In the genomic region with DNA sequence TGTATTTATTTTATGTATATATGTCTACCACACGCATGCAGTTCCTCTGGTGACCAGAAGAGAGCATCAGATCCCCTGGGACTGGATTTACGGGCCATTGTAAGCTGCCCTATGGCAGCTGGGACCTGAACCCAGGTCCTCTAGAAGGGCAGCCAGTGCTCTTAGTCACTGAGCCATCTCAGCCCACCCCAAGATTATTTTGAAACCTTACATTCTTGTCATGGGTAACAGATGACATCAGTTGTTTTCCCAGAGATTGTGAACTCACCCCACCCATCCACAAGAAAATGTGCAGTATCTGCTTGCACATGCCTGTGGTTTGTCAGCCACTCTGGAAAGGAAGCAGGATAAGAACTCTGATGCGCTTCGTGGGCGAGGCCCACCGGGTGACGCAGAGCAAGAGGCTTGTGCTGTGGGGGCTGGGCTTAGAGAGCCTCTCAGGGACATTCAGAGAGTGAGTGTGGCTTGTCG, we compare ENCODE assay signal across 9 mouse cellular contexts. TPM values are rescaled to one million over a fixed set of nuclear protein-coding genes. Genes with fewer than 3 reads are reported as not detected.
DNase-seq lines count a peak whose midpoint lies in the region; ATAC-seq and TF ChIP-seq lines count a peak whose summit lies in the region.
"Had no signal": no experiment of that assay in that cellular context is flagged by ENCODE, and none has a peak within 500 bp of the region (broad histone marks: within the 10 kb centered on the region; RNA-seq: fewer than 3 reads in every experiment).

No protein-coding gene starts in this region.

- no peak for ATAC-seq in hindbrain, postnatal 0 days
- ATAC-seq in hindbrain, embryonic 13.5 days (ENCODE audit: low FRiP score), result no peak
- peak; percentile 68; the same call in 1 of the 2 replicates for ATAC-seq in heart, embryonic 11.5 days (replicated peaks; ENCODE audit: insufficient number of reproducible peaks, low FRiP score, low TSS enrichment)
- ATAC-seq in liver, postnatal 0 days, result peak; percentile 84
- no peak for ATAC-seq in inflammation-experienced regulatory T-cells, adult 6 months

- peaks cover 22% of the 10 kb centered on the region; the same call in 1 of the 2 replicates for H3K36me3 ChIP-seq in hindbrain, postnatal 0 days (ENCODE audit: insufficient read depth, low read length)
- H3K36me3 ChIP-seq in hindbrain, embryonic 13.5 days, result peaks cover 75% of the 10 kb centered on the region
- peaks cover 41% of the 10 kb centered on the region for H3K36me3 ChIP-seq in heart, embryonic 11.5 days (ENCODE audit: control insufficient read depth, insufficient read depth, low read length)
- H3K36me3 ChIP-seq in liver, postnatal 0 days (replicated peaks; ENCODE audit: insufficient read depth, low read length), result peaks cover 36% of the 10 kb centered on the region
- H3K36me3 ChIP-seq: G1E had no signal

- H3K4me2 ChIP-seq in hindbrain, postnatal 0 days (ENCODE audit: low read depth, low read length), result no peak overlapping the region
- no peak overlapping the region for H3K4me2 ChIP-seq in hindbrain, embryonic 13.5 days
- no peak overlapping the region for H3K4me2 ChIP-seq in heart, embryonic 11.5 days
- no peak overlapping the region for H3K4me2 ChIP-seq in liver, postnatal 0 days (ENCODE audit: low read depth, low read length)

- no peaks in the 10 kb centered on the region for H3K27me3 ChIP-seq in hindbrain, postnatal 0 days (ENCODE audit: insufficient read depth, low read length)
- no peaks in the 10 kb centered on the region for H3K27me3 ChIP-seq in hindbrain, embryonic 13.5 days
- H3K27me3 ChIP-seq in heart, embryonic 11.5 days (ENCODE audit: control insufficient read depth, insufficient read depth, low read length), result no peaks in the 10 kb centered on the region
- H3K27me3 ChIP-seq in liver, postnatal 0 days (ENCODE audit: insufficient read depth, low read length), result no peaks in the 10 kb centered on the region

- no peak for DNase-seq in hindbrain, postnatal 0 days (ENCODE audit: low spot score)
- peak; percentile 85 for DNase-seq in MEL-GATA-1-ER (ENCODE audit: extremely low read depth, low read depth)
- DNase-seq in liver, postnatal 0 days, result peak; percentile 54
- no peak for DNase-seq in adipocyte (ENCODE audit: low spot score)
- DNase-seq in left cerebral cortex, adult 11 months (ENCODE audit: low spot score), result no peak

- 82% methylated on average over 8 of the region's 8 CpGs for WGBS in hindbrain, postnatal 0 days
- WGBS in hindbrain, embryonic 13.5 days, result 86% methylated on average over 8 of the region's 8 CpGs
- WGBS in heart, embryonic 11.5 days (ENCODE audit: insufficient replicate concordance), result 33% methylated on average over 8 of the region's 8 CpGs
- WGBS in liver, postnatal 0 days (ENCODE audit: insufficient replicate concordance), result 36% methylated on average over 8 of the region's 8 CpGs

- H3K4me3 ChIP-seq in hindbrain, postnatal 0 days (ENCODE audit: low read length), result no peak overlapping the region
- no peak overlapping the region for H3K4me3 ChIP-seq in hindbrain, embryonic 13.5 days
- H3K4me3 ChIP-seq in heart, embryonic 11.5 days (ENCODE audit: low read depth, low read length), result no peak overlapping the region
- H3K4me3 ChIP-seq in liver, postnatal 0 days (ENCODE audit: low read depth, low read length), result no peak overlapping the region

- H3K9ac ChIP-seq in hindbrain, postnatal 0 days (replicated peaks; ENCODE audit: low read length), result no peak overlapping the region
- H3K9ac ChIP-seq in hindbrain, embryonic 13.5 days, result no peak overlapping the region
- no peak overlapping the region for H3K9ac ChIP-seq in heart, embryonic 11.5 days (ENCODE audit: low read depth, low read length)
- H3K9ac ChIP-seq in liver, postnatal 0 days (replicated peaks), result no peak overlapping the region

- no peaks in the 10 kb centered on the region for H3K4me1 ChIP-seq in hindbrain, postnatal 0 days (ENCODE audit: insufficient read depth, low read length)
- no peaks in the 10 kb centered on the region for H3K4me1 ChIP-seq in hindbrain, embryonic 13.5 days (replicated peaks)
- H3K4me1 ChIP-seq in heart, embryonic 11.5 days (ENCODE audit: control insufficient read depth, insufficient read depth, low read length), result no peaks in the 10 kb centered on the region
- H3K4me1 ChIP-seq in liver, postnatal 0 days (ENCODE audit: insufficient read depth), result no peaks in the 10 kb centered on the region

- no peak overlapping the region for H3K27ac ChIP-seq in hindbrain, postnatal 0 days
- no peak overlapping the region for H3K27ac ChIP-seq in hindbrain, embryonic 13.5 days
- no peak overlapping the region; the same call in 1 of the 2 replicates for H3K27ac ChIP-seq in heart, embryonic 11.5 days (ENCODE audit: low read depth, low read length)
- no peak overlapping the region for H3K27ac ChIP-seq in liver, postnatal 0 days (ENCODE audit: low read depth)

- TF ChIP-seq CTCF in hindbrain, postnatal 0 days (IDR thresholded peaks at IDR 0.05; ENCODE audit: low read depth), result peak; percentile 54
- TF ChIP-seq CTCF in liver, postnatal 0 days (IDR thresholded peaks at IDR 0.05; ENCODE audit: low read depth), result peak; percentile 52

- H3K9me3 ChIP-seq in hindbrain, postnatal 0 days (ENCODE audit: low read length), result 0 out of 2 replicates have a peak, but pooled peaks cover 2% of the 10 kb centered on the region
- 0 out of 2 replicates have a peak, but pooled peaks cover 7% of the 10 kb centered on the region for H3K9me3 ChIP-seq in hindbrain, embryonic 13.5 days
- H3K9me3 ChIP-seq in heart, embryonic 11.5 days (replicated peaks; ENCODE audit: control insufficient read depth, low read length), result no peaks in the 10 kb centered on the region
- no peaks in the 10 kb centered on the region for H3K9me3 ChIP-seq in liver, postnatal 0 days (ENCODE audit: low read length)
- H3K9me3 ChIP-seq: G1E had no signal

- TF ChIP-seq EP300 in liver, postnatal 0 days (IDR thresholded peaks at IDR 0.05; ENCODE audit: low read depth), result peak; percentile 66

RNA-seq across cellular contexts. Expression of a gene that starts 37.9 kb away (rescaled TPM):
- total RNA-seq in hindbrain, postnatal 0 days (2014; rRNA removed), result 51.1 and 55.9 TPM in 2 replicates
- polyA plus RNA-seq in hindbrain, postnatal 0 days (2015; fragmentation: Nextera tagmentation; extraction: Ambion mirVana), result 32.3 and 36.5 TPM in 2 replicates
- 48.7 and 53.1 TPM in 2 replicates for polyA plus RNA-seq in hindbrain, embryonic 13.5 days (2015; fragmentation: Nextera tagmentation; extraction: Ambion mirVana)
- polyA plus RNA-seq in heart, embryonic 11.5 days (2014; fragmentation: Nextera tagmentation; extraction: Ambion mirVana), result 30.5 and 33.6 TPM in 2 replicates
- polyA plus RNA-seq in liver, postnatal 0 days (2015; fragmentation: Nextera tagmentation; extraction: Ambion mirVana), result 5.8 and 5.9 TPM in 2 replicates
- polyA plus RNA-seq in inflammation-experienced regulatory T-cells, adult 6 months (2017; shearing (Covaris generic)), result 10 to 100 TPM; 33.8 to 51.8 (median 42.4) TPM

Comparison
In these comparisons a context has a peak if more than half of its experiments do, and no peak if none do; other contexts are left out.
1. ATAC-seq: peak in heart, embryonic 11.5 days (single experiment) and liver, postnatal 0 days (single experiment); none in hindbrain, postnatal 0 days (single experiment), hindbrain, embryonic 13.5 days (single experiment) and inflammation-experienced regulatory T-cells, adult 6 months (single experiment).
2. DNase-seq: peak in MEL-GATA-1-ER (single experiment) and liver, postnatal 0 days (single experiment); none in hindbrain, postnatal 0 days (single experiment), adipocyte (single experiment) and left cerebral cortex, adult 11 months (single experiment).